ENCODE assay signal across 9 mouse cellular contexts in genomic region chr6:122764446-122765297, GRCm38 (mm10). TPM values are rescaled to one million over a fixed set of nuclear protein-coding genes. Genes with fewer than 3 reads are reported as not detected.
DNase-seq lines count a peak whose midpoint lies in the region; ATAC-seq and TF ChIP-seq lines count a peak whose summit lies in the region.
"Had no signal": no experiment of that assay in that cellular context is flagged by ENCODE, and none has a peak within 500 bp of the region (broad histone marks: within the 10 kb centered on the region; RNA-seq: fewer than 3 reads in every experiment).

No protein-coding gene starts in this region.

- H3K36me3 ChIP-seq in hindbrain, embryonic 11.5 days (ENCODE audit: control insufficient read depth, insufficient read depth, low read length) = no peaks in the 10 kb centered on the region

- no peak for TF ChIP-seq CTCF in gastrocnemius, adult 2 months (IDR thresholded peaks at IDR 0.05)
- no peak for TF ChIP-seq CTCF in brain, embryonic 14.5 days (IDR thresholded peaks at IDR 0.05; ENCODE audit: borderline replicate concordance, extremely low read depth, insufficient read depth, insufficient read length)
- TF ChIP-seq CTCF in embryonic fibroblast, embryonic 13.5 days (IDR thresholded peaks at IDR 0.05; ENCODE audit: borderline replicate concordance, insufficient read depth, low read length) = peak; percentile 12; the same call in 1 of the 2 replicates

- TF ChIP-seq POLR2A in brain, embryonic 14.5 days (IDR thresholded peaks at IDR 0.05; ENCODE audit: borderline replicate concordance, extremely low read depth, insufficient read depth, insufficient read length, poor library complexity, severe bottlenecking) = peak; percentile 40; the same call in 1 of the 2 replicates
- no peak for TF ChIP-seq POLR2A in embryonic fibroblast, embryonic 13.5 days (IDR thresholded peaks at IDR 0.05; ENCODE audit: low read depth, low read length)

- peak overlapping the region; percentile 71 for H3K4me3 ChIP-seq in gastrocnemius, adult 2 months
- peak overlapping the region; percentile 25 for H3K4me3 ChIP-seq in embryonic fibroblast, embryonic 13.5 days (ENCODE audit: insufficient read depth, low read length)
- H3K4me3 ChIP-seq in hindbrain, embryonic 11.5 days (ENCODE audit: low read depth, low read length) = peak overlapping the region; percentile 39

- H3K9me3 ChIP-seq in hindbrain, embryonic 11.5 days (ENCODE audit: control insufficient read depth, low read length) = no peaks in the 10 kb centered on the region

- WGBS in hindbrain, embryonic 11.5 days = under 1% methylated on average over 56 of the region's 56 CpGs

- peaks cover 2% of the 10 kb centered on the region; the same call in 1 of the 2 replicates for H3K27me3 ChIP-seq in hindbrain, embryonic 11.5 days (ENCODE audit: control insufficient read depth, insufficient read depth, low read length)
- H3K27me3 ChIP-seq: CH12.LX had no signal

- H3K27ac ChIP-seq in gastrocnemius, adult 2 months = no peak overlapping the region
- no peak overlapping the region for H3K27ac ChIP-seq in embryonic fibroblast, embryonic 13.5 days (ENCODE audit: insufficient read depth, low read length)
- 0 out of 2 replicates have a peak overlapping the region, but pooled peaks have one; percentile 30 for H3K27ac ChIP-seq in hindbrain, embryonic 11.5 days (ENCODE audit: low read depth, low read length)

- ATAC-seq in hindbrain, embryonic 11.5 days (ENCODE audit: low FRiP score) = peak; percentile 85
- ATAC-seq in monocyte, adult 5-6 weeks (replicated peaks; ENCODE audit: insufficient number of reproducible peaks, low FRiP score, low TSS enrichment, poor library complexity, severe bottlenecking) = peak; percentile 32; the same call in 1 of the 2 replicates

- DNase-seq in gastrocnemius, adult 2 months = peak; percentile 28
- DNase-seq in gastrocnemius, postnatal 25 days = no peak
- DNase-seq in brain, embryonic 14.5 days (ENCODE audit: low read depth) = peak; percentile 94
- peak; percentile 78 for DNase-seq in hindbrain, embryonic 11.5 days (ENCODE audit: low spot score)
- peak; percentile 81 to 82 for DNase-seq in left cerebral cortex, postnatal 36 days (ENCODE audit: low spot score in 2 of 2)
- DNase-seq in testis, postnatal 14 days (ENCODE audit: low spot score) = peak; percentile 26

- peak overlapping the region; percentile 53 for H3K9ac ChIP-seq in hindbrain, embryonic 11.5 days (ENCODE audit: low read depth, low read length)

- peak overlapping the region; percentile 65 for H3K4me2 ChIP-seq in hindbrain, embryonic 11.5 days (replicated peaks; ENCODE audit: low read depth, low read length)

- H3K4me1 ChIP-seq in embryonic fibroblast, embryonic 13.5 days (ENCODE audit: control insufficient read depth, insufficient read depth, low read length) = peaks cover 12% of the 10 kb centered on the region
- H3K4me1 ChIP-seq in hindbrain, embryonic 11.5 days (replicated peaks; ENCODE audit: control insufficient read depth, insufficient read depth, low read length) = no peaks in the 10 kb centered on the region

- intact Hi-C loops in gastrocnemius, adult 2 months (cut with DNase I) = no loop called here
- intact Hi-C loops in left cerebral cortex, postnatal 36 days (cut with DNase I) = loop anchor here (1.0 to 5.0 kb wide), 3 partner anchors 22 to 48 kb away; no protein-coding TSS in a partner anchor

RNA-seq across cellular contexts. Expression of gene Slc2a3, which starts 36.8 kb away (rescaled TPM):
- 1 to 10 TPM; 1.7 to 7.6 TPM for total RNA-seq in gastrocnemius, adult 2 months (2021)
- 1 to 10 TPM in 1 of 2 experiments, under 1 TPM in 1; 0.88 to 1.4 TPM for total RNA-seq in gastrocnemius, postnatal 25 days (2021)
- 25.9 and 36.3 TPM in 2 replicates for polyA plus RNA-seq in brain, embryonic 14.5 days (2012; rRNA removed)
- 4.9 and 6.1 TPM in 2 replicates for polyA plus RNA-seq in embryonic fibroblast, embryonic 13.5 days (2011; ENCODE audit: insufficient read length, low read depth, missing spikeins)
- polyA plus RNA-seq in hindbrain, embryonic 11.5 days (2014; fragmentation: Nextera tagmentation; extraction: Ambion mirVana) = 23.5 and 29.2 TPM in 2 replicates
- total RNA-seq in left cerebral cortex, postnatal 36 days (2021) = 100 to 1,000 TPM; 125 to 138 TPM
- total RNA-seq in monocyte, adult 5-6 weeks (2017) = 57.5 to 73.6 TPM (median 60.1 TPM) in 3 replicates

RNA-seq across cellular contexts. Expression of gene Foxj2, which starts 55.0 kb away (rescaled TPM):
- total RNA-seq in gastrocnemius, adult 2 months (2021) = 10 to 100 TPM; 26.4 to 29.1 TPM
- total RNA-seq in gastrocnemius, postnatal 25 days (2021) = 10 to 100 TPM; 18.4 to 20.9 TPM
- 5.9 and 12.5 TPM in 2 replicates for polyA plus RNA-seq in brain, embryonic 14.5 days (2012; rRNA removed)
- polyA plus RNA-seq in embryonic fibroblast, embryonic 13.5 days (2011; ENCODE audit: insufficient read length, low read depth, missing spikeins) = 19.8 and 23.7 TPM in 2 replicates
- 3.0 and 4.0 TPM in 2 replicates for polyA plus RNA-seq in hindbrain, embryonic 11.5 days (2014; fragmentation: Nextera tagmentation; extraction: Ambion mirVana)
- 10 to 100 TPM; 28.8 to 30.3 TPM for total RNA-seq in left cerebral cortex, postnatal 36 days (2021)
- 17.1 to 28.8 TPM (median 25.1 TPM) in 3 replicates for total RNA-seq in monocyte, adult 5-6 weeks (2017)

RNA-seq across cellular contexts. Expression of gene Nanog, which starts 57.4 kb away (rescaled TPM):
- total RNA-seq in gastrocnemius, adult 2 months (2021) = not detected
- not detected for total RNA-seq in gastrocnemius, postnatal 25 days (2021)
- 0.22 and 0.23 TPM in 2 replicates for polyA plus RNA-seq in brain, embryonic 14.5 days (2012; rRNA removed)
- polyA plus RNA-seq in embryonic fibroblast, embryonic 13.5 days (2011; ENCODE audit: insufficient read length, low read depth, missing spikeins) = 0.93 and 1.1 TPM in 2 replicates
- 0.07 and 0.32 TPM in 2 replicates for polyA plus RNA-seq in hindbrain, embryonic 11.5 days (2014; fragmentation: Nextera tagmentation; extraction: Ambion mirVana)
- not detected for total RNA-seq in left cerebral cortex, postnatal 36 days (2021)
- total RNA-seq in monocyte, adult 5-6 weeks (2017) = not detected in 3 replicates
- total RNA-seq: CH12.LX had no signal
